Mouse (Mus musculus): Measurements from ENCODE around the gene Card9. TPM values are rescaled to one million over a fixed set of nuclear protein-coding genes. Genes with fewer than 3 reads are reported as not detected.
A peak's percentile ranks its signal among the peaks of the same experiment; 100 is the strongest.
"Not testable (repeated sequence)": the region's sequence is repeated elsewhere in the genome, so short reads cannot be mapped to it uniquely, and the experiment has no call there.

The Card9 gene
- polyA plus RNA-seq, 1 experiment: 0.20 TPM

DNA sequence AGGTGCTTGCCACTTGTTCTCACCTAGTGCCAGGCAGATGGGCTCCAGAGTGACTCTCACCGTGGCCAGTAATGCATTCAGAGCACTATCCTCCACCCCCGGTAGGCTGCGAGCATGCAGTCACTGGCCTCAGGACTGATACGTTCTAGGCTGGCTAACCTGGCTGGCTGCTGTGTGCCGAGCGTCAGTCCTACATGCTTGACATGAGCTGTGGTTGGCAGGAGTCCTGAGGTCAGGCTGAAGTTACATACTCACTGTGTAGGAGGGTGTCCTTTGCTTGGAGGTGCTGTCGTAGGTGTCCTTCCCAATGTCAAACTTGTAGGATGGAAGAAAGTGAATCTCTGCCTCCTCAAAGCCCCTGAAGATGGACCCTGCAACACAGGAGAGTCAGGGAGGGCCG lies 38.3 kb upstream of the Card9 start:
- no peaks in the 10 kb centered on the region for H3K9me3 ChIP-seq (ENCODE audit: control insufficient read depth, low read length)
- H3K36me3 ChIP-seq (ENCODE audit: control insufficient read depth): peaks cover 91% of the 10 kb centered on the region
- peaks cover 28% of the 10 kb centered on the region for H3K4me1 ChIP-seq (ENCODE audit: control insufficient read depth)
- H3K4me3 ChIP-seq (replicated peaks): no peak overlapping the region
- TF ChIP-seq GATA1 (IDR thresholded peaks at IDR 0.05; ENCODE audit: low read length): no peak
- TF ChIP-seq TAL1 (IDR thresholded peaks at IDR 0.05; ENCODE audit: low read length): no peak
- no peaks in the 10 kb centered on the region for H3K27me3 ChIP-seq (ENCODE audit: control insufficient read depth)

DNA sequence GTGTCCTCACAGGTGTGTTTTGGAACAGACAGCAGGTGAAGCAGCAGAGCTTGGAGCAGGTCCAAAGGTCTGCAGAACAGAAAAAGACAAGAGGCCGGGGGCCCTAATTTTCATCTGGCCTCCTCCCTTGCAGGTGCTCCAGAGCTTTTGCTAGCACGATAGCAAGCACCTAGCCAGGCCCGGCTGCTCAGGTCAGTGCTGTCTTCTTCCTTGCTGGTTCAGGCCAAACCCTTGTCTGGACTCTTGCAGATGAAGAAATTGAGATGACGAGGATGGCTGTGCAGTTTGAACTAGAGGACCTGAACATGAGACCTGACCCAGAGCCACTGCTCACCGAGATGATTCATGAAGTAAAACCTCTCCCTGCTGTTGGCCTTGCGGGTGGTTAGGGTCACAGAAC lies 30.9 kb upstream of the Card9 start:
- Histone ChIP-seq H3K36me3 (ENCODE audit: control insufficient read depth) (peaks cover 78% of the 10 kb centered on the region), H3K4me1 (ENCODE audit: control insufficient read depth) (peaks cover 36% of the 10 kb centered on the region), H3K9me3 (ENCODE audit: control insufficient read depth, low read length) (no peaks in the 10 kb centered on the region), H3K27me3 (ENCODE audit: control insufficient read depth) (no peaks in the 10 kb centered on the region), H3K4me3 (replicated peaks) (no peak overlapping the region)
- TF ChIP-seq GATA1 (IDR thresholded peaks at IDR 0.05; ENCODE audit: low read length): no peak
- TF ChIP-seq TAL1 (IDR thresholded peaks at IDR 0.05; ENCODE audit: low read length): no peak

GRCm38 (mm10) chr2:26390954-26391353 lies 30.2 kb upstream of the Card9 start:
- no peaks in the 10 kb centered on the region for H3K27me3 ChIP-seq (ENCODE audit: control insufficient read depth)
- H3K4me1 ChIP-seq (ENCODE audit: control insufficient read depth): peaks cover 38% of the 10 kb centered on the region
- TF ChIP-seq TAL1 (IDR thresholded peaks at IDR 0.05; ENCODE audit: low read length) (no peak), GATA1 (IDR thresholded peaks at IDR 0.05; ENCODE audit: low read length) (no peak)
- no peaks in the 10 kb centered on the region for H3K9me3 ChIP-seq (ENCODE audit: control insufficient read depth, low read length)
- peaks cover 78% of the 10 kb centered on the region for H3K36me3 ChIP-seq (ENCODE audit: control insufficient read depth)
- H3K4me3 ChIP-seq (replicated peaks): peak overlapping the region; percentile 28

DNA sequence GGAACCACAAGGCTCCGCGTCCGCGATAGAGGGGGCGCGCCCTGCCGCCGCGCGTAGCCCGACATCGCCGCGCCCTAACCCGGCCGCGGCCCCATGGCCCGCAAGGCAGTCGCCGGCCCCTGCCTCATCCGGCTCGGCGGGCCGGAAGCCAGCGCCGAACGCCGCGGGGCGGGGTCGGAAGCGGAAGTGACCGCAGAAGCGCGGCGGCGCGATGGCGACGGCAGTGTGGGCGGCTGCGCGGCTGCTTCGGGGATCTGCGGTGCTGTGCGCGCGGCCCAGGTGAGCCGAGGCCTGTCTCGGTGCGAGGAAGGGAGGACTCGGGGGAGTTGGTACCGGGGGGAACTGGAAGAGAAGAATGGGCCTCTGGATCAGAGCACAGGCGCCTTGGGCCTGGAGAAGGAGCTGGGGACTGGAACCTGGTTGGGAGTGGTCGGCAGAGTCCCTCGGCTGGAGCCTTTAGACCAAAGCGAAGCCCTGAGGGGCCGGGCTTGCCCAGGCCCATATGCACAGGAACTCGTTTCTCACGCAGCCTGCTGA lies 28.5 kb upstream of the Card9 start, which contains the start of the genes Entr1 and Pmpca:
TSS of gene Entr1 (minus strand) at position 163 of the 537 bp plus-strand sequence.
TSS of gene Pmpca (plus strand) at position 186 of the 537 bp plus-strand sequence.
- TF ChIP-seq TAL1 (IDR thresholded peaks at IDR 0.05; ENCODE audit: low read length) (no peak), GATA1 (IDR thresholded peaks at IDR 0.05; ENCODE audit: low read length) (no peak)
- peaks cover 78% of the 10 kb centered on the region for H3K36me3 ChIP-seq (ENCODE audit: control insufficient read depth)
- H3K4me3 ChIP-seq (replicated peaks): peak within 1 kb of the TSS; percentile 73
- no peaks in the 10 kb centered on the region for H3K27me3 ChIP-seq (ENCODE audit: control insufficient read depth)
- no peaks in the 10 kb centered on the region for H3K9me3 ChIP-seq (ENCODE audit: control insufficient read depth, low read length)
- H3K4me1 ChIP-seq (ENCODE audit: control insufficient read depth): peaks cover 38% of the 10 kb centered on the region

DNA sequence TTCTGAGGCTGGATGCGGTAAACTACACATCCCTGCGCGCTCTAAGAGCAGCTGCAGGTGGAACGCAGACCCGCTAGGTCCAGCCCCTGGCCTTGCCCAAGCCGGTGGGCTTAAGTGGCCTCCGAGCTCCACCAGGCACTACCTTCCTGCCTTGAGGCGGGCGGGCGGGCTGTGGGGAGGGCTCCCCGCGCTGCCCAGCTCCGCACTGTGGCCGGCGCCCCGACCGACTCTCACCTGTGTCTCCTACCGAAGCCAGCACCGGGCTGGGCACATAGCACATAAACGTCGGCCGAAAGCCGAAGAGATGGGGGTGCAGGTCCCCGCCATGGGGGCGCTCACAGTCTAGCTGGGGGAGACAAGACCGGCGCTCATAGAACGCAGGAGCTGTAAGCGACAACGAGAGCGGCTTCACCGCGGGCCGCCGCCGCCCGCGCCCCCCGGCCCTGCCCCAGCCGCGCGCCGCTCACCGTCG lies 28.0 kb upstream of the Card9 start:
- no peak for TF ChIP-seq TAL1 (IDR thresholded peaks at IDR 0.05; ENCODE audit: low read length)
- no peak for TF ChIP-seq GATA1 (IDR thresholded peaks at IDR 0.05; ENCODE audit: low read length)
- Histone ChIP-seq H3K4me3 (replicated peaks) (peak overlapping the region; percentile 73), H3K36me3 (ENCODE audit: control insufficient read depth) (peaks cover 78% of the 10 kb centered on the region), H3K4me1 (ENCODE audit: control insufficient read depth) (peaks cover 38% of the 10 kb centered on the region), H3K27me3 (ENCODE audit: control insufficient read depth) (no peaks in the 10 kb centered on the region), H3K9me3 (ENCODE audit: control insufficient read depth, low read length) (no peaks in the 10 kb centered on the region)

DNA sequence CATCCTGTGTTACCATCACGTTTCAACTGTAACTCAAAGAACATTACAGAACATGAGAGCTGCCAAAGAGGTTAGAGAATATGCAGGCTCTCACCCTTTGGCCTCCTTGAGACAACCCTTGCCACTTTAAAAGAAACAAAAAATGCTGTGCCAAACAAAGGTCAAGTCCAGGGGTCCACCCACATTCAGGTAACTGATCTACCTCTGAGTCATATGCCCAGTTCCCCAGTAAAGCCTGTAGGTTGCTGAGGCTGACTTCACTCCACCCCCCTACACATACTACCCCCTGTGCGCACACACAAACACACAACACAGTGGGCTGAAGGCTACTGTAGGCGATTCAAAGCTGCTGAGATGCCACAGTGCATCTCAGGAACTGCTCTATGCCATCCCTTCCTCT lies 27.0 kb upstream of the Card9 start:
- Histone ChIP-seq H3K4me3 (replicated peaks) (peak overlapping the region; percentile 73), H3K9me3 (ENCODE audit: control insufficient read depth, low read length) (no peaks in the 10 kb centered on the region), H3K4me1 (ENCODE audit: control insufficient read depth) (peaks cover 38% of the 10 kb centered on the region), H3K27me3 (ENCODE audit: control insufficient read depth) (no peaks in the 10 kb centered on the region), H3K36me3 (ENCODE audit: control insufficient read depth) (peaks cover 78% of the 10 kb centered on the region)
- TF ChIP-seq GATA1 (IDR thresholded peaks at IDR 0.05; ENCODE audit: low read length) (no peak), TAL1 (IDR thresholded peaks at IDR 0.05; ENCODE audit: low read length) (no peak)

GRCm38 (mm10) chr2:26380871-26381270 lies 20.2 kb upstream of the Card9 start:
- peaks cover 20% of the 10 kb centered on the region for H3K4me1 ChIP-seq (ENCODE audit: control insufficient read depth)
- H3K27me3 ChIP-seq (ENCODE audit: control insufficient read depth); H3K9me3 ChIP-seq (ENCODE audit: control insufficient read depth, low read length): not testable (repeated sequence)
- peaks cover 72% of the 10 kb centered on the region for H3K36me3 ChIP-seq (ENCODE audit: control insufficient read depth)
- H3K4me3 ChIP-seq (replicated peaks): peak overlapping the region; percentile 77

DNA sequence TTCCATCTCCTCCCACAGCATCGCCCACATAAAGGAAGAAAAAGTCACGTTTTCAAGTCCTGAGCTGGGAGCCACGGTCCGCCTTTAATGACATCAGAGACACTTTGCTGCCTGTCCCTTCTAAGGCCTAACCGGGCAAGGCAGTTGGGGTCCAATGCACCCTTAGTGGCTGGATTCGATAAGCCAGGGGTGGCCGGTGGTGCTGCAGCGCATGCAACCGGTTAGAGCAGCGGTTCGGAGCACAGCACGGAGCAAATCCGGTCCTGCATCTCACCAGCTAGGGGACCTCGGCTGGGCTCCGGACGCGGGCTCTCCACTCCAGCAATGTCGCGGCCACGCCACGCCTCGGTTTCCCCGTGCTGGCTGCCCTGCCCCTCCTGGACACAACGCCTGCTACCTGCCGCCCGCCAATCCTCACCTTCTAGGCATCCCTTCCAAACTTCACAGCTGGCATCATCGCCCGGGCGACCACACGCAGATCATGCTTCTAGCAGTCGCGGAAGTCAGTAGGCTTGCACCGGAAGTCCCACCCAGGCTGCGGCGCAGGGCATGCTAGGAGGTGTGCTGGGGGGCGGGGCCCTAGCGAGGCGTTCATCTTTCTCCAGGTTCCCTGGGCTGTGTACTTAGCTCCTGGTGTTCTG lies 19.5 kb upstream of the Card9 start, which contains the start of gene Snapc4:
TSS of gene Snapc4 (minus strand) at position 523 of the 641 bp plus-strand sequence.
- peaks cover 72% of the 10 kb centered on the region for H3K36me3 ChIP-seq (ENCODE audit: control insufficient read depth)

DNA sequence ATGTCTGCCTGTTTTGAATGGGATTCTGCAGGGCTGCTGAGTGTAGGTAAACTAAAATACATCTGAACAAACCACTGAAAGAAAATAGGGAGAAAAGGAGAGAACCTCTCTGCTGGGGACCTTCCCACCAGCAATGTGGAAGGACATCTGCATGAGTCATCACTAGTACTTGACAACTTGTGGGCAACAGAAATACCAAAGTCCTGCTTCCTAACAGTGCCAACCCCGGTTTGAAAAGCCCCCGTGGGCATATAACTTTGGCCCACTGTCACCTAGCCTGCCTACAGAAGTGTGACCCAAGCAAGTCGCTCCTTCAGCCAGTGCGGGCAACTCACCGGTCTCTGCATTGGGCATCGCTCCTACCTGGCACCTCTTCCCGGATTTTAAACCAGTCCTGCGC lies 11.7 kb upstream of the Card9 start:
- Histone ChIP-seq H3K4me3 (replicated peaks) (no peak overlapping the region), H3K36me3 (ENCODE audit: control insufficient read depth) (peaks cover 99% of the 10 kb centered on the region), H3K27me3 (ENCODE audit: control insufficient read depth) (no peaks in the 10 kb centered on the region), H3K4me1 (ENCODE audit: control insufficient read depth) (no peaks in the 10 kb centered on the region), H3K9me3 (ENCODE audit: control insufficient read depth, low read length) (no peaks in the 10 kb centered on the region)
- TF ChIP-seq GATA1 (IDR thresholded peaks at IDR 0.05; ENCODE audit: low read length): no peak
- no peak for TF ChIP-seq TAL1 (IDR thresholded peaks at IDR 0.05; ENCODE audit: low read length)

More for the DNA sequence above, 19.5 kb upstream of the Card9 start, which contains the start of gene Snapc4:
- Histone ChIP-seq H3K9me3 (ENCODE audit: control insufficient read depth, low read length) (no peaks in the 10 kb centered on the region), H3K27me3 (ENCODE audit: control insufficient read depth) (no peaks in the 10 kb centered on the region), H3K4me3 (replicated peaks) (peak within 1 kb of the TSS; percentile 77), H3K4me1 (ENCODE audit: control insufficient read depth) (peaks cover 20% of the 10 kb centered on the region)
- no peak for TF ChIP-seq GATA1 (IDR thresholded peaks at IDR 0.05; ENCODE audit: low read length)
- no peak for TF ChIP-seq TAL1 (IDR thresholded peaks at IDR 0.05; ENCODE audit: low read length)
